Mouse (Mus musculus) liver, postnatal 0 days (tissue): Measurements from ENCODE around the gene Adarb1. TPM values are rescaled to one million over a fixed set of nuclear protein-coding genes. Genes with fewer than 3 reads are reported as not detected.

Experiments used
- ATAC-seq: fragments of 200-750 bp; cut with Nextera tagmentation; 2 replicates; pipeline ENCODE4 v1.8.0; 2017; ENCODE audit warnings: mild to moderate bottlenecking, moderate library complexity
- DNase-seq: peaks from one replicate; pipeline ENCODE4 v3.0.0-alpha.2; 2016
- H3K27ac ChIP-seq: fragments of 300-500 bp; sonication (generic); 2 replicates; pipeline ENCODE4 v1.5.1; 2014; ENCODE audit warnings: antibody characterized with exemption, moderate library complexity, mild to moderate bottlenecking, low read depth
- H3K27me3 ChIP-seq: fragments of 300-500 bp; sonication (generic); 2 replicates; pipeline ENCODE4 v1.6.1; 2014; ENCODE audit warnings: low read length, control low read depth, mixed read lengths; ENCODE audit not compliant: insufficient read depth
- H3K36me3 ChIP-seq: fragments of 300-500 bp; sonication (generic); replicated peaks from 2 replicates; pipeline ENCODE4 v1.6.1; 2014; ENCODE audit warnings: mild to moderate bottlenecking, control low read depth, low read length, moderate library complexity, mixed read lengths; ENCODE audit not compliant: insufficient read depth
- H3K4me1 ChIP-seq: fragments of 300-500 bp; sonication (generic); 2 replicates; pipeline ENCODE4 v1.6.1; 2014; ENCODE audit warnings: antibody characterized with exemption, mild to moderate bottlenecking, control low read depth; ENCODE audit not compliant: insufficient read depth
- H3K4me2 ChIP-seq: fragments of 300-500 bp; sonication (generic); 2 replicates; pipeline ENCODE4 v1.6.1; 2014; ENCODE audit warnings: low read depth, mild to moderate bottlenecking, low read length, moderate library complexity, mixed read lengths
- H3K4me3 ChIP-seq: fragments of 300-500 bp; sonication (generic); 2 replicates; pipeline ENCODE4 v1.5.1; 2014; ENCODE audit warnings: low read depth, low read length
- H3K9ac ChIP-seq: fragments of 300-500 bp; sonication (generic); replicated peaks from 2 replicates; pipeline ENCODE4 v1.6.1; 2014; ENCODE audit warnings: mild to moderate bottlenecking, moderate library complexity
- H3K9me3 ChIP-seq: fragments of 300-500 bp; sonication (generic); 2 replicates; pipeline ENCODE4 v1.6.1; 2016; ENCODE audit warnings: mild to moderate bottlenecking, control low read depth, low read length, mixed read lengths
- CTCF ChIP-seq: sonication (generic); IDR thresholded peaks from 2 replicates; pipeline ENCODE4 v1.5.1; 2016; ENCODE audit warnings: antibody characterized with exemption, low read depth
- EP300 ChIP-seq: IDR thresholded peaks from 2 replicates; pipeline ENCODE4 v1.6.1; 2016; ENCODE audit warnings: antibody characterized with exemption, low read depth, mild to moderate bottlenecking
- WGBS: fragments of 180-500 bp; shearing (Covaris S2); extraction: QIAGEN DNeasy Blood & Tissue Kit; methylation state at CpG from one replicate; pipeline ENCODE4 v1.1.7; 2014; ENCODE audit not compliant: insufficient replicate concordance; 5-methylcytosine and 5-hydroxymethylcytosine counted together
- polyA plus RNA-seq: library from polyadenylated mRNA; unstranded; fragments of >200 nt; fragmentation: Nextera tagmentation; extraction: Ambion mirVana; gene quantifications from 2 replicates; pipeline ENCODE4 v1.2.1, GENCODE M21; 2015

The Adarb1 gene
- polyA plus RNA-seq, 1 experiment from 2014 or later, result 1.8 TPM

DNA sequence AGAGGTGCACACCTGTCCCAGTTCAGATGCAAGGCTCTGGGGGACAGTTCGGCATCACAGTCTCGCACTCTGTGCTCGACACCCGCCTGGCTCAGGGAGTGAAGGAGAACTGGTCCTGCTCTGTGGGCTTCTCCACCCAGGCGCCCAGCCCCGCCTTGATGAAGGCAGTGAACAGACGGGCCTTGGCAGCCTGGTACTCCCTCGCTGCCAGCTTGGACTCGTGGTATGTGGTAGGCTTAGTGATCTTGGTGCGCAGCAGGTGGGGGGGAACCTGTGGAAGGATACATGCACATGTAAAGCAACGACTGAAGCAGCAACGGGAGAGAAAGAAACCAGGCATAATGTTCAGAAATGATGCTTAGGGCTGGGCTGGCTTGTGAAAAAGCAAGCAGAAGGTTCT is 123.4 kb downstream of the Adarb1 start:
- H3K9ac ChIP-seq, result no peak overlapping the region
- no peak overlapping the region for H3K27ac ChIP-seq
- DNase-seq (no peak), ATAC-seq (no peak)
- H3K36me3 ChIP-seq, result no peaks in the 10 kb centered on the region
- no peak overlapping the region for H3K4me2 ChIP-seq
- no peaks in the 10 kb centered on the region for H3K27me3 ChIP-seq
- no peaks in the 10 kb centered on the region for H3K4me1 ChIP-seq
- whole genome bisulfite sequencing, result 76% methylated on average over 12 of the region's 12 CpGs
- H3K9me3 ChIP-seq, result no peaks in the 10 kb centered on the region
- TF ChIP-seq EP300, result no peak
- no peak for TF ChIP-seq CTCF
- H3K4me3 ChIP-seq, result no peak overlapping the region

DNA sequence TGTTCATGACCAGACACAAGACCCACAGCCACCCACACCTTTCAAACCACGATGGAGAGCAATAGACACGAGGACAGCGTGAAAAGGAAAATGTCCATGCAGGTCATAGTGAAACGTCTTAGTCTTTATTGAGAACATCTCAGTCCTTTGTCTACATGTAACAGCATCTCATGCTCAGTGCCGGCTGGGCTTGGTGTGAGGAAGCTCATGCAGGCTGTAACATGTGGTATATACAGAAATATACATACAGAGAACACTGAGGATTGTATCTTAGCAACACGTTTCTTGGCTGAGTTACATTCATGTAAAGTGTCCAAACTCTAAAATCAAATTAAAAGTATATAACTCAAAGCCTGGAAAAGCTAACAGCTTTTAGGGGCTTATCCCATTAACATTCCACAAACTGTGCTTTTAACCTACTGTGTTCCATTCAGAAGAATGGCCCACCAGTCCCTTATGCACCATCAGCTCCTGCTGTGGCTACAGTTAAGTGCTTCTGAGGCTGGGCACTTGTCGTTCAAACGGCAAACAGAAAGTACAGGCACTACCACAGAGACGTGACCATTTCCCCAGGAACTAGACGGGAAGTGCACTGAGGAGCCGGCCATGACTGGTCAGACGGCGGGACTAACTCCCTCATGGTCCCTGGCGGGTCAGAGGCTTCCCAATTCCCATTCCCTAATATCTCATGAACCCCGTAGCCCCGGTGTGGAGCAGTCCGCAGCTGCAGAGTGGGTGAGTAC is 127.3 kb downstream of the Adarb1 start:
- ATAC-seq, result no peak
- Histone ChIP-seq H3K4me3 (no peak overlapping the region), H3K9ac (no peak overlapping the region), H3K9me3 (no peaks in the 10 kb centered on the region), H3K4me1 (peaks cover 8% of the 10 kb centered on the region), H3K27me3 (no peaks in the 10 kb centered on the region), H3K4me2 (no peak overlapping the region), H3K27ac (no peak overlapping the region), H3K36me3 (no peaks in the 10 kb centered on the region)
- no peak for DNase-seq
- WGBS, result 61% methylated on average over 17 of the region's 17 CpGs
- TF ChIP-seq CTCF, result no peak
- no peak for TF ChIP-seq EP300

DNA sequence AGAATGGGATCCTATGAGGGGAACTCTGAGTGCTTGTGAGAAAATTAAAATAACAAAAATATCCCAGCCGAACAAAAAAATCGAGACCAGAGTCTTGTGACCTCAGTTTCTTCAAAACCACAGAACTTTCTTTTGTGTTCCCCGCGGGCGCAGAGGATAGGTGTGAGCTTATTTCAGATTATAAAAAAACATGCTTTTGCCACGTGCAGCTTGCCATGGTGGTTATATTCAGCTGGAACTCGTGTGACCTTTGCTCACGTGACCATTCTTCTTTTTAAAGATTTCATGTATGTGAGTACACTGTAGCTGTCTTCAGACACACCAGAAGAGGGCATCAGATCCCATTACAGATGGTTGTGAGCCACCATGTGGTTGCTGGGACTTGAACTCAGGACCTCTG is 128.5 kb downstream of the Adarb1 start:
- WGBS, result 72% methylated on average over 8 of the region's 8 CpGs
- Histone ChIP-seq H3K9me3 (no peaks in the 10 kb centered on the region), H3K9ac (no peak overlapping the region), H3K4me2 (no peak overlapping the region), H3K27me3 (no peaks in the 10 kb centered on the region), H3K36me3 (no peaks in the 10 kb centered on the region), H3K4me1 (peaks cover 8% of the 10 kb centered on the region), H3K27ac (no peak overlapping the region), H3K4me3 (no peak overlapping the region)
- ATAC-seq, result no peak
- DNase-seq, result no peak
- no peak for TF ChIP-seq EP300
- no peak for TF ChIP-seq CTCF

DNA sequence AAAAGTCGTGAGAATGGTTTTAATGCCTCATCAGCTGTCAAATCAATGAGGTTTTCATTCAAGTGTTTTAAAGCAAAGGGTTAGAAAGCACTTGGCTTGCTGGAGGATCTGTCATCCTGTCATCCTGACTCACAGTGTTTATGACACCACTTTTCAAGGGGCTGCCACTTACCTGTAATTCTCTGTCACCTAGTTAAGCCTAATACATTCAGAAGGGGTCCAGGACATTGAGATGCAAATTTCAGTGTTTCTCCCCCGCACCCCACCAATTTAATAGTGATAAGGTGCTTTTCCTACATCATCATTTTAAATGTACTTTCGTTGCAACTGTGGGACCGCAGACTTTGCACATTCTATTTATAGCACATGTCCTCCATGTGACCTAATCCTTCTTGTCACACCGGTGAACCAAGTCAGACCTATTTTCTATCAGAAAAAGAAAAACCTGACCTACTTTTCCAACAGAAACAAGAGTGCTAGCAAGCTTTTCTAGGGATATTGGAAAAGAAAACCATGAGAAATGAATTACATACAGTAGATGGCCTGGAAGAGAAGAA is 129.4 kb downstream of the Adarb1 start:
- no peak overlapping the region for H3K4me3 ChIP-seq

DNA sequence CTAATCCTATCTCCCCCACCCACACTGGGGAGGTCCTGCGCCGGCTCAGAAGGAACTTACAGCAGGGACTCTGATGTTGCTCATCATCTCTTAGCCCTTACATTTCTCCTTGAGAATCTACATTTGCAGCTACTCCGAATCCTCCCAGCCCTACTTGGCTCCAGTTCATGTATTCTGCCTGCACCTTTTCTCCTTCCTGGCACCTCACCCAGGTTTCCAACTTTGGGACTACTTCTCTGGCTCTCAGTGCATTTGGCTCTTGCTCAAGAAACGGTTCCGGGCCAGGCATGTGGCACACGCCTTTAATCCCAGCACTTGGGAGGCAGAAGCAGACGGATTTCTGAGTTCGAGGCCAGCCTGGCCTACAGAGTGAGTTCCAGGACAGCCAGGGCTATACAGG is 130.4 kb downstream of the Adarb1 start:
- Histone ChIP-seq H3K4me2 (no peak overlapping the region), H3K36me3 (no peaks in the 10 kb centered on the region), H3K4me1 (peaks cover 8% of the 10 kb centered on the region), H3K27ac (no peak overlapping the region), H3K9ac (no peak overlapping the region), H3K9me3 (no peaks in the 10 kb centered on the region), H3K27me3 (no peaks in the 10 kb centered on the region), H3K4me3 (no peak overlapping the region)
- 77% methylated on average over 8 of the region's 8 CpGs for WGBS
- TF ChIP-seq EP300 (no peak), CTCF (no peak)
- ATAC-seq (no peak), DNase-seq (no peak)

More for the DNA sequence above, 129.4 kb downstream of the Adarb1 start:
- no peak for ATAC-seq
- Histone ChIP-seq H3K27ac (no peak overlapping the region), H3K9ac (no peak overlapping the region), H3K9me3 (no peaks in the 10 kb centered on the region), H3K4me1 (peaks cover 8% of the 10 kb centered on the region), H3K27me3 (no peaks in the 10 kb centered on the region), H3K36me3 (no peaks in the 10 kb centered on the region), H3K4me2 (no peak overlapping the region)
- WGBS, result 23% methylated on average over 5 of the region's 5 CpGs
- DNase-seq, result no peak
- TF ChIP-seq EP300 (no peak), CTCF (no peak)

DNA sequence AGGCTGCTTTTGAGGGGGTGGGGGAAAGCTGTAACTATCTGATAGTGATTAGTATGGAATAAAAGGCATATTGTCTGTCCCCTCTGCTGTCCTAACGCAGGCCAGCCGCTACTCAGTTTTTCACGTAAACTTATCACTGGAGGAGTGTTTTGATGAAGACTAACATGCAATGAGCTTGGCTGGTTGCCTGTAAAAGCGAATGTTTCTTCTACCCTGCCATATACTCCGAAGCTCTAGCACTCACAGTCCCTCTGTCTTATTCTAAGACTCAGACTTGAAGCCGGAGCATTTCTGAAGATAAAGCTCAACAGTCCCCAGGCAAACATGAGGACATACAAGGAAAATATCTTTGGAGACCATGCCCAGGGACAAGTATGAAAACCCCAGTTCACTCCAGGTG is 133.2 kb downstream of the Adarb1 start:
- Histone ChIP-seq H3K9me3 (no peaks in the 10 kb centered on the region), H3K36me3 (no peaks in the 10 kb centered on the region), H3K27ac (no peak overlapping the region), H3K4me1 (peaks cover 8% of the 10 kb centered on the region), H3K4me3 (no peak overlapping the region), H3K27me3 (no peaks in the 10 kb centered on the region), H3K9ac (no peak overlapping the region), H3K4me2 (no peak overlapping the region)
- DNase-seq, result no peak
- WGBS, result 79% methylated on average over 6 of the region's 6 CpGs
- ATAC-seq, result no peak
- TF ChIP-seq EP300 (no peak), CTCF (no peak)
